Mouse (Mus musculus) midbrain, embryonic 12.5 days (tissue): ENCODE results near the gene Bfsp2. TPM values are rescaled to one million over a fixed set of nuclear protein-coding genes. Genes with fewer than 3 reads are reported as not detected.
A peak's percentile ranks its signal among the peaks of the same experiment; 100 is the strongest.

Experiments used
- ATAC-seq: fragments of 200-750 bp; cut with Nextera tagmentation; 2 replicates; pipeline ENCODE4 v1.8.0; 2017; ENCODE audit warnings: low read depth, moderate TSS enrichment, moderate library complexity; ENCODE audit not compliant: low FRiP score
- H3K27ac ChIP-seq: fragments of 300-500 bp; sonication (generic); replicated peaks from 2 replicates; pipeline ENCODE4 v1.5.1; 2016; ENCODE audit warnings: mild to moderate bottlenecking
- H3K27me3 ChIP-seq: fragments of 300-500 bp; sonication (generic); 2 replicates; pipeline ENCODE4 v1.6.1; 2016; ENCODE audit warnings: mild to moderate bottlenecking
- H3K36me3 ChIP-seq: fragments of 300-500 bp; sonication (generic); 2 replicates; pipeline ENCODE4 v1.6.1; 2016
- H3K4me1 ChIP-seq: fragments of 300-500 bp; sonication (generic); 2 replicates; pipeline ENCODE4 v1.6.1; 2016
- H3K4me2 ChIP-seq: fragments of 300-500 bp; sonication (generic); replicated peaks from 2 replicates; pipeline ENCODE4 v1.6.1; 2016; ENCODE audit warnings: mild to moderate bottlenecking, moderate library complexity
- H3K4me3 ChIP-seq: fragments of 300-500 bp; sonication (generic); 2 replicates; pipeline ENCODE4 v1.5.1; 2016; ENCODE audit warnings: mild to moderate bottlenecking
- H3K9ac ChIP-seq: fragments of 300-500 bp; sonication (generic); replicated peaks from 2 replicates; pipeline ENCODE4 v1.6.1; 2016; ENCODE audit warnings: mild to moderate bottlenecking, moderate library complexity
- H3K9me3 ChIP-seq: fragments of 300-500 bp; sonication (generic); 2 replicates; pipeline ENCODE4 v1.6.1; 2016; ENCODE audit warnings: mild to moderate bottlenecking
- WGBS: fragments of 180-500 bp; shearing (Covaris S2); methylation state at CpG from one replicate; pipeline ENCODE4 v1.1.7; 2016; 5-methylcytosine and 5-hydroxymethylcytosine counted together
- polyA plus RNA-seq: library from polyadenylated mRNA; unstranded; fragments of >200 nt; fragmentation: Nextera tagmentation; extraction: Ambion mirVana; gene quantifications from 2 replicates; pipeline ENCODE4 v1.2.1, GENCODE M21; 2016

Bfsp2 gene
- polyA plus RNA-seq, 1 experiment from 2014 or later: 5.5 TPM

GRCm38 (mm10) chr9:103449092-103449491 is 31.1 kb downstream of the Bfsp2 start:
- no peak overlapping the region for H3K4me2 ChIP-seq
- no peaks in the 10 kb centered on the region for H3K27me3 ChIP-seq
- H3K9ac ChIP-seq: no peak overlapping the region
- no peaks in the 10 kb centered on the region for H3K9me3 ChIP-seq
- 87% methylated on average over 7 of the region's 7 CpGs for WGBS
- H3K27ac ChIP-seq: no peak overlapping the region
- peaks cover 3% of the 10 kb centered on the region for H3K4me1 ChIP-seq
- no peak overlapping the region for H3K4me3 ChIP-seq
- ATAC-seq: no peak
- H3K36me3 ChIP-seq: no peaks in the 10 kb centered on the region

- no peak overlapping the region for H3K4me2 ChIP-seq
- peaks cover 19% of the 10 kb centered on the region for H3K4me1 ChIP-seq
- ATAC-seq: no peak
- H3K27me3 ChIP-seq: no peaks in the 10 kb centered on the region
- H3K27ac ChIP-seq: 0 out of 2 replicates have a peak overlapping the region, but pooled peaks have one; percentile 69
- 83% methylated on average over 5 of the region's 5 CpGs for WGBS
- no peaks in the 10 kb centered on the region for H3K9me3 ChIP-seq
- no peak overlapping the region for H3K4me3 ChIP-seq
- no peak overlapping the region for H3K9ac ChIP-seq
- H3K36me3 ChIP-seq: no peaks in the 10 kb centered on the region
Observed at GRCm38 (mm10) chr9:103444656-103445055, 35.6 kb downstream of the Bfsp2 start.

GRCm38 (mm10) chr9:103443824-103444185 is 36.4 kb downstream of the Bfsp2 start:
- no peaks in the 10 kb centered on the region for H3K27me3 ChIP-seq
- H3K4me3 ChIP-seq: no peak overlapping the region
- no peak overlapping the region for H3K9ac ChIP-seq
- ATAC-seq: peak; percentile 38
- no peaks in the 10 kb centered on the region for H3K9me3 ChIP-seq
- H3K27ac ChIP-seq: peak overlapping the region; percentile 69
- no peaks in the 10 kb centered on the region for H3K36me3 ChIP-seq
- peaks cover 19% of the 10 kb centered on the region for H3K4me1 ChIP-seq
- H3K4me2 ChIP-seq: 0 out of 2 replicates have a peak overlapping the region, but pooled peaks have one; percentile 8
- 17% methylated on average over 7 of the region's 7 CpGs for WGBS

GRCm38 (mm10) chr9:103443121-103443823 is 36.9 kb downstream of the Bfsp2 start:
- H3K4me2 ChIP-seq: 0 out of 2 replicates have a peak overlapping the region, but pooled peaks have one; percentile 8
- no peaks in the 10 kb centered on the region for H3K9me3 ChIP-seq
- peak; percentile 60 for ATAC-seq
- H3K36me3 ChIP-seq: no peaks in the 10 kb centered on the region
- 18% methylated on average over 13 of the region's 13 CpGs for whole genome bisulfite sequencing
- H3K9ac ChIP-seq: no peak overlapping the region
- peak overlapping the region; percentile 69 for H3K27ac ChIP-seq
- H3K4me3 ChIP-seq: no peak overlapping the region
- H3K4me1 ChIP-seq: peaks cover 19% of the 10 kb centered on the region
- no peaks in the 10 kb centered on the region for H3K27me3 ChIP-seq

- ATAC-seq: no peak
- no peak overlapping the region for H3K4me3 ChIP-seq
- peaks cover 19% of the 10 kb centered on the region for H3K4me1 ChIP-seq
- H3K27ac ChIP-seq: no peak overlapping the region
- no peak overlapping the region for H3K4me2 ChIP-seq
- H3K9me3 ChIP-seq: no peaks in the 10 kb centered on the region
- H3K9ac ChIP-seq: no peak overlapping the region
- no peaks in the 10 kb centered on the region for H3K36me3 ChIP-seq
- 61% methylated on average over 3 of the region's 3 CpGs for WGBS
- no peaks in the 10 kb centered on the region for H3K27me3 ChIP-seq
Observed at GRCm38 (mm10) chr9:103440597-103440996, 39.6 kb downstream of the Bfsp2 start.

GRCm38 (mm10) chr9:103437104-103437503 is 43.1 kb downstream of the Bfsp2 start:
- Histone ChIP-seq H3K4me1 (peaks cover 2% of the 10 kb centered on the region), H3K9ac (no peak overlapping the region), H3K27ac (no peak overlapping the region), H3K27me3 (no peaks in the 10 kb centered on the region), H3K4me2 (no peak overlapping the region), H3K36me3 (no peaks in the 10 kb centered on the region), H3K9me3 (no peaks in the 10 kb centered on the region), H3K4me3 (no peak overlapping the region)
- ATAC-seq: no peak
- 82% methylated on average over 5 of the region's 5 CpGs for WGBS

- Histone ChIP-seq H3K4me1 (peaks cover 4% of the 10 kb centered on the region), H3K27me3 (no peaks in the 10 kb centered on the region), H3K9me3 (no peaks in the 10 kb centered on the region), H3K4me2 (no peak overlapping the region), H3K36me3 (no peaks in the 10 kb centered on the region), H3K4me3 (no peak overlapping the region), H3K9ac (no peak overlapping the region), H3K27ac (no peak overlapping the region)
- ATAC-seq: no peak
- 56% methylated on average over 4 of the region's 4 CpGs for WGBS
Observed at GRCm38 (mm10) chr9:103434116-103434515, 46.1 kb downstream of the Bfsp2 start.

GRCm38 (mm10) chr9:103432122-103432778 is 48.0 kb downstream of the Bfsp2 start:
- Histone ChIP-seq H3K27ac (no peak overlapping the region), H3K27me3 (no peaks in the 10 kb centered on the region), H3K36me3 (no peaks in the 10 kb centered on the region), H3K4me1 (peaks cover 4% of the 10 kb centered on the region), H3K9ac (no peak overlapping the region), H3K9me3 (no peaks in the 10 kb centered on the region), H3K4me3 (no peak overlapping the region), H3K4me2 (no peak overlapping the region)
- 73% methylated on average over 13 of the region's 13 CpGs for WGBS
- no peak for ATAC-seq

- no peak overlapping the region for H3K4me3 ChIP-seq
- no peaks in the 10 kb centered on the region for H3K9me3 ChIP-seq
- no peak overlapping the region for H3K27ac ChIP-seq
- H3K4me1 ChIP-seq: peaks cover 4% of the 10 kb centered on the region
- no peak overlapping the region for H3K4me2 ChIP-seq
- WGBS: 94% methylated on average over 1 of the region's 1 CpGs
- no peak overlapping the region for H3K9ac ChIP-seq
- ATAC-seq: no peak
- no peaks in the 10 kb centered on the region for H3K36me3 ChIP-seq
- H3K27me3 ChIP-seq: no peaks in the 10 kb centered on the region
Observed at GRCm38 (mm10) chr9:103431718-103432117, 48.5 kb downstream of the Bfsp2 start.

- Histone ChIP-seq H3K4me2 (no peak overlapping the region), H3K9ac (no peak overlapping the region), H3K36me3 (no peaks in the 10 kb centered on the region), H3K9me3 (no peaks in the 10 kb centered on the region), H3K27ac (no peak overlapping the region), H3K4me3 (no peak overlapping the region), H3K4me1 (peaks cover 4% of the 10 kb centered on the region), H3K27me3 (no peaks in the 10 kb centered on the region)
- no peak for ATAC-seq
- WGBS: 86% methylated on average over 13 of the region's 13 CpGs
Observed at GRCm38 (mm10) chr9:103430431-103431220, 49.6 kb downstream of the Bfsp2 start.

- no peak for ATAC-seq
Observed at GRCm38 (mm10) chr9:103426425-103426824, 53.8 kb downstream of the Bfsp2 start.

GRCm38 (mm10) chr9:103424869-103425268 is 55.4 kb downstream of the Bfsp2 start:
- Histone ChIP-seq H3K9ac (no peak overlapping the region), H3K9me3 (no peaks in the 10 kb centered on the region), H3K4me1 (peaks cover 25% of the 10 kb centered on the region), H3K36me3 (no peaks in the 10 kb centered on the region), H3K27ac (no peak overlapping the region), H3K4me2 (no peak overlapping the region), H3K27me3 (no peaks in the 10 kb centered on the region), H3K4me3 (no peak overlapping the region)
- WGBS: 88% methylated on average over 11 of the region's 11 CpGs
- no peak for ATAC-seq

More at GRCm38 (mm10) chr9:103426425-103426824, 53.8 kb downstream of the Bfsp2 start:
- Histone ChIP-seq H3K4me2 (no peak overlapping the region), H3K36me3 (no peaks in the 10 kb centered on the region), H3K27me3 (no peaks in the 10 kb centered on the region), H3K27ac (no peak overlapping the region), H3K9ac (no peak overlapping the region), H3K9me3 (no peaks in the 10 kb centered on the region), H3K4me3 (no peak overlapping the region), H3K4me1 (peaks cover 18% of the 10 kb centered on the region)
- WGBS: 85% methylated on average over 11 of the region's 11 CpGs
